Mouse (Mus musculus) mature B cell (primary cell): ENCODE measurements around the gene Il17rb.

Source experiments
- in situ Hi-C: fragments of 300-500 bp; cut with MboI; formaldehyde crosslinking; loops from 2 replicates; pipeline ENCODE4 v1.14.3; 2019

The Il17rb gene

DNA sequence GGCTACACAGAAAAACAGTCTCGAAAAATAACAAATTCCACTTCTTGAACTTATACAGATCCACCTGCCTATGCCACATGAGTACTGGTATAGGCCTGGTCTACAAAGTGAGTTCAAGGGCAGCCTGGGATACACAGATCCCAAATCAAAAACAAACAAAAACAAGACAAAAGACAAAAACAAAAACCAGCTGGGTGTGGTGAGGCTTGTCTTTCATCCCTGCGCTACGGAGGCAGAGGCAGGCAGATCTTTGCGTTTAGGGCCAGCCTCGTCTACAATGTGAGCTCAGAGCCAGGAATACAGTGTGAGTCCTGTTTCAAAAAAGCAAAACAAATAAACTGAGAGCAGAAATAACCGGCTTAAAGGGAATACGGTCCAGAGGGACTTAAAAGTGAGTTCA, 41.1 kb downstream of the Il17rb start:
- in situ Hi-C loops = no loop called here

- in situ Hi-C loops = no loop called here
Observed at GRCm38 (mm10) chr14:29957393-29957792, 51.3 kb downstream of the Il17rb start.

- in situ Hi-C loops = no loop called here
Observed at GRCm38 (mm10) chr14:29950805-29951204, 57.9 kb downstream of the Il17rb start.

DNA sequence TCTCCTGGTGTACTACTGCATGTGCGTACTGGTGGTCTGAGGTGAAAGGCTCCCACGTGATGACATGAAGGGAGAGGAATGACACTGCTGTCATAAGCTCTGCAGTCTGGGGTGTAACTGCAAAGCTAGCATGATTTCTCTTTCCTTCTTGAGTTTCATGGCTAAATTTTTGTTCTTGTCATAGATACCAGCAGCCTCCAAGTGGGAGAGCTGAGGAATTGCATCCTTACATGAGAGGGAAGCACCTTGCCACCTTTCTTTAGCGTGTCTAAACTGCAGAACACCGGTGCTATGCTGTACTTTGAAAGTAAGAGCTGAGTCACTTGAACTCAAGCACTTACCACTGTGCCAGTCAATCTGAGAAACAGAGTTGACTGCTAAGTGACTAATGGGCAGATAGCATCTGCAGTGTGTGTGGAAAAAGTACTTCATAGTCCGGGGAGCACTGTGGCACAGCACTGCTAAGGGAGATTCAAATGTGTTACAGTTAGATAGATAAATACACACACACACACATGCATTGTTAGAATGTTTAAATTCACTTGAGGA, 61.9 kb downstream of the Il17rb start:
- in situ Hi-C loops = no loop called here
